Mouse (Mus musculus): ENCODE measurements around the gene Fndc7. TPM values are rescaled to one million over a fixed set of nuclear protein-coding genes. Genes with fewer than 3 reads are reported as not detected.

Gene Fndc7
- total RNA-seq (2015; ENCODE audit: low replicate concordance): not detected in 2 replicates
- total RNA-seq (2017; ENCODE audit: low replicate concordance): 0.14 and 1.4 TPM in 2 replicates

- no peak for ATAC-seq (replicated peaks; ENCODE audit: low FRiP score, poor library complexity, severe bottlenecking)
Observed at GRCm38 (mm10) chr3:108889908-108890307, at the start of gene Fndc7. Gene Fndc7 (minus strand): TSS chr3:108890008.

- ATAC-seq (replicated peaks; ENCODE audit: low FRiP score, poor library complexity, severe bottlenecking): no peak
Observed at GRCm38 (mm10) chr3:108939573-108939972, 49.8 kb upstream of the Fndc7 start, which contains the start of gene Henmt1. Gene Henmt1 (plus strand): TSS chr3:108939873.

GRCm38 (mm10) chr3:108938691-108939090 lies 48.9 kb upstream of the Fndc7 start:
- no peak for ATAC-seq (replicated peaks; ENCODE audit: low FRiP score, poor library complexity, severe bottlenecking)

GRCm38 (mm10) chr3:108933557-108933956 lies 43.7 kb upstream of the Fndc7 start:
- ATAC-seq (replicated peaks; ENCODE audit: low FRiP score, poor library complexity, severe bottlenecking): no peak

GRCm38 (mm10) chr3:108926308-108926707 lies 36.5 kb upstream of the Fndc7 start:
- no peak for ATAC-seq (replicated peaks; ENCODE audit: low FRiP score, poor library complexity, severe bottlenecking)

- ATAC-seq (replicated peaks; ENCODE audit: low FRiP score, poor library complexity, severe bottlenecking): no peak
Observed at GRCm38 (mm10) chr3:108925677-108926076, 35.9 kb upstream of the Fndc7 start.

- ATAC-seq (replicated peaks; ENCODE audit: low FRiP score, poor library complexity, severe bottlenecking): peak; percentile 87
Observed at GRCm38 (mm10) chr3:108921822-108922221, 32.0 kb upstream of the Fndc7 start.

- ATAC-seq (replicated peaks; ENCODE audit: low FRiP score, poor library complexity, severe bottlenecking): no peak
Observed at GRCm38 (mm10) chr3:108920442-108921070, 30.7 kb upstream of the Fndc7 start.

GRCm38 (mm10) chr3:108918852-108919251 lies 29.0 kb upstream of the Fndc7 start:
- ATAC-seq (replicated peaks; ENCODE audit: low FRiP score, poor library complexity, severe bottlenecking): no peak

GRCm38 (mm10) chr3:108917986-108918385 lies 28.2 kb upstream of the Fndc7 start:
- no peak for ATAC-seq (replicated peaks; ENCODE audit: low FRiP score, poor library complexity, severe bottlenecking)

GRCm38 (mm10) chr3:108916857-108917256 lies 27.0 kb upstream of the Fndc7 start:
- no peak for ATAC-seq (replicated peaks; ENCODE audit: low FRiP score, poor library complexity, severe bottlenecking)

- no peak for ATAC-seq (replicated peaks; ENCODE audit: low FRiP score, poor library complexity, severe bottlenecking)
Observed at GRCm38 (mm10) chr3:108915999-108916398, 26.2 kb upstream of the Fndc7 start.

GRCm38 (mm10) chr3:108911548-108912413 lies 22.0 kb upstream of the Fndc7 start, which contains the start of gene Prpf38b:
Gene Prpf38b (minus strand): TSS chr3:108911727.
- peak; percentile 98 for ATAC-seq (replicated peaks; ENCODE audit: low FRiP score, poor library complexity, severe bottlenecking)

GRCm38 (mm10) chr3:108911081-108911547 lies 21.3 kb upstream of the Fndc7 start:
- peak; percentile 67 for ATAC-seq (replicated peaks; ENCODE audit: low FRiP score, poor library complexity, severe bottlenecking)

- ATAC-seq (replicated peaks; ENCODE audit: low FRiP score, poor library complexity, severe bottlenecking): 0 out of 2 replicates have a peak, but pooled peaks have one; percentile 23
Observed at GRCm38 (mm10) chr3:108910303-108911080, 20.7 kb upstream of the Fndc7 start.

- 0 out of 2 replicates have a peak, but pooled peaks have one; percentile 78 for ATAC-seq (replicated peaks; ENCODE audit: low FRiP score, poor library complexity, severe bottlenecking)
Observed at GRCm38 (mm10) chr3:108902934-108903333, 13.1 kb upstream of the Fndc7 start.

GRCm38 (mm10) chr3:108902038-108902437 lies 12.2 kb upstream of the Fndc7 start:
- ATAC-seq (replicated peaks; ENCODE audit: low FRiP score, poor library complexity, severe bottlenecking): no peak

- ATAC-seq (replicated peaks; ENCODE audit: low FRiP score, poor library complexity, severe bottlenecking): no peak
Observed at GRCm38 (mm10) chr3:108900681-108901080, 10.9 kb upstream of the Fndc7 start.

- no peak for ATAC-seq (replicated peaks; ENCODE audit: low FRiP score, poor library complexity, severe bottlenecking)
Observed at GRCm38 (mm10) chr3:108900147-108900546, 10.3 kb upstream of the Fndc7 start.

- no peak for ATAC-seq (replicated peaks; ENCODE audit: low FRiP score, poor library complexity, severe bottlenecking)
Observed at GRCm38 (mm10) chr3:108898640-108899039, 8.8 kb upstream of the Fndc7 start.
